Mouse (Mus musculus) cerebellum, adult 2 months (tissue): ENCODE measurements around the gene Myt1.

Source experiments
- CTCF ChIP-seq: fragments of 200-500 bp; IDR thresholded peaks from 2 replicates; pipeline ENCODE4 v1.5.1; 2011; ENCODE audit warnings: low read depth, mild to moderate bottlenecking, control low read depth, low read length, moderate library complexity, borderline replicate concordance; ENCODE audit not compliant: insufficient read depth
- POLR2A ChIP-seq: fragments of 200-500 bp; IDR thresholded peaks from 2 replicates; pipeline ENCODE4 v1.6.1; 2011; ENCODE audit warnings: low read length, control low read depth, borderline replicate concordance; ENCODE audit not compliant: insufficient read depth

- TF ChIP-seq POLR2A (no peak), CTCF (no peak)
Observed at GRCm38 (mm10) chr2:181758147-181758725, 4.9 kb upstream of the Myt1 start.
